Mouse (Mus musculus): ENCODE data around the gene Gm20708.

- no peak for TF ChIP-seq EP300 (IDR thresholded peaks at IDR 0.05; ENCODE audit: insufficient read depth, low read depth, low read length)
- no peak for TF ChIP-seq CTCF (IDR thresholded peaks at IDR 0.05; ENCODE audit: low read depth, low read length)
- TF ChIP-seq POLR2A (IDR thresholded peaks at IDR 0.05; ENCODE audit: insufficient read depth, low read length) = no peak
Measured at GRCm38 (mm10) chr11:117880336-117880976, 71.0 kb downstream of the Gm20708 start.

Measured in ES-Bruce4 (cell line).